In genomic region chr11:77981609-77982440, GRCm38 (mm10) we compare ENCODE assay signal across 8 mouse cellular contexts. TPM values are rescaled to one million over a fixed set of nuclear protein-coding genes. Genes with fewer than 3 reads are reported as not detected.
DNase-seq lines count a peak whose midpoint lies in the region; ATAC-seq and TF ChIP-seq lines count a peak whose summit lies in the region.

No protein-coding gene starts in this region.

- dilution Hi-C loops in CH12.LX (cut with MboI; ENCODE audit: extremely low pct_ligation_motif_present, extremely low pct_unique_long_range_greater_than_20kb, low sequenced_read_pairs), result no loop called here

- no peak for TF ChIP-seq EP300 in CH12.LX (IDR thresholded peaks at IDR 0.05; ENCODE audit: low read length)
- peak; percentile 39; the same call in 1 of the 2 replicates for TF ChIP-seq EP300 in liver, embryonic 14.5 days (IDR thresholded peaks at IDR 0.05; ENCODE audit: low read depth)
- TF ChIP-seq EP300 in stomach, postnatal 0 days (optimal IDR thresholded peaks at IDR 0.05), result peak; percentile 81

- H3K4me2 ChIP-seq in CH12.LX (ENCODE audit: insufficient read depth, low read depth, poor library complexity, severe bottlenecking), result peak overlapping the region; percentile 95
- peak overlapping the region; percentile 73 for H3K4me2 ChIP-seq in heart, embryonic 15.5 days
- H3K4me2 ChIP-seq in liver, embryonic 14.5 days (ENCODE audit: low read depth), result peak overlapping the region; percentile 75
- peak overlapping the region; percentile 63 for H3K4me2 ChIP-seq in neural tube, embryonic 11.5 days (ENCODE audit: low read depth)
- peak overlapping the region; percentile 54 for H3K4me2 ChIP-seq in stomach, postnatal 0 days (replicated peaks; ENCODE audit: low read depth)

- peaks cover 42% of the 10 kb centered on the region for H3K79me2 ChIP-seq in CH12.LX (replicated peaks; ENCODE audit: control insufficient read depth, extremely low read depth, insufficient read depth, poor library complexity, severe bottlenecking)

- ATAC-seq in heart, embryonic 15.5 days (replicated peaks; ENCODE audit: insufficient number of reproducible peaks, insufficient read depth, low FRiP score, low read depth), result peak; percentile 84
- peak; percentile 79 for ATAC-seq in liver, embryonic 14.5 days (ENCODE audit: insufficient read depth)
- ATAC-seq in neural tube, embryonic 11.5 days (ENCODE audit: insufficient read depth, low FRiP score, low TSS enrichment), result peak; percentile 86
- peak; percentile 90 for ATAC-seq in stomach, postnatal 0 days (ENCODE audit: low FRiP score, low TSS enrichment)

- DNase-seq in CH12.LX (ENCODE audit: extremely low read depth), result peak; percentile 100
- DNase-seq in c-Kit-positive CD71-negative TER-119-negative erythroid progenitor cells, embryonic 14.5 days (ENCODE audit: low read depth), result peak; percentile 97
- DNase-seq in forebrain, embryonic 10.5 days (ENCODE audit: extremely low spot score, low spot score), result peak; percentile 94
- peak; percentile 96 to 99 for DNase-seq in kidney, postnatal 25 days
- DNase-seq in liver, embryonic 14.5 days (ENCODE audit: low read depth in 3 of 3, low spot score in 3 of 3), result peak; percentile 99
- DNase-seq in neural tube, embryonic 11.5 days (ENCODE audit: low spot score), result peak; percentile 94
- DNase-seq in stomach, postnatal 0 days (ENCODE audit: low spot score), result peak; percentile 94

- peak overlapping the region; percentile 90 for H3K9ac ChIP-seq in CH12.LX (ENCODE audit: insufficient read depth, low read depth)
- H3K9ac ChIP-seq in heart, embryonic 15.5 days, result peak overlapping the region; percentile 52
- peak overlapping the region; percentile 60 for H3K9ac ChIP-seq in liver, embryonic 14.5 days (replicated peaks)
- peak overlapping the region; percentile 49 for H3K9ac ChIP-seq in neural tube, embryonic 11.5 days (ENCODE audit: low read length)
- H3K9ac ChIP-seq in stomach, postnatal 0 days (ENCODE audit: low read length), result peak overlapping the region; percentile 54

- H3K36me3 ChIP-seq in CH12.LX (replicated peaks in 1 of 2; ENCODE audit: control insufficient read depth in 1 of 2, insufficient read depth in 1 of 2, low read length in 1 of 2), result peaks cover 4 to 19% of the 10 kb centered on the region in 2 experiments
- peaks cover 18% of the 10 kb centered on the region for H3K36me3 ChIP-seq in forebrain, embryonic 10.5 days (replicated peaks)
- 0 out of 2 replicates have a peak, but pooled peaks cover 7% of the 10 kb centered on the region for H3K36me3 ChIP-seq in heart, embryonic 15.5 days
- H3K36me3 ChIP-seq in liver, embryonic 14.5 days (replicated peaks; ENCODE audit: control insufficient read depth, insufficient read depth, low read depth), result peaks cover 7% of the 10 kb centered on the region
- no peaks in the 10 kb centered on the region for H3K36me3 ChIP-seq in neural tube, embryonic 11.5 days (ENCODE audit: control insufficient read depth, insufficient read depth, low read length)
- no peaks in the 10 kb centered on the region for H3K36me3 ChIP-seq in stomach, postnatal 0 days (ENCODE audit: control insufficient read depth, insufficient read depth, low read length)

- TF ChIP-seq RAD21 in CH12.LX (IDR thresholded peaks at IDR 0.05; ENCODE audit: low read depth, low read length), result no peak

- peak overlapping the region; percentile 93 for H3K27ac ChIP-seq in CH12.LX (ENCODE audit: insufficient read depth, low read depth)
- peak overlapping the region; percentile 97 for H3K27ac ChIP-seq in forebrain, embryonic 10.5 days
- peak overlapping the region; percentile 99 for H3K27ac ChIP-seq in heart, embryonic 15.5 days
- H3K27ac ChIP-seq in liver, embryonic 14.5 days, result peak overlapping the region; percentile 88
- peak overlapping the region; percentile 89 for H3K27ac ChIP-seq in neural tube, embryonic 11.5 days (ENCODE audit: low read depth, low read length)
- peak overlapping the region; percentile 97 for H3K27ac ChIP-seq in stomach, postnatal 0 days (replicated peaks)

- under 1% methylated on average over 29 of the region's 29 CpGs for WGBS in forebrain, embryonic 10.5 days
- under 1% methylated on average over 29 of the region's 29 CpGs for WGBS in heart, embryonic 15.5 days
- WGBS in liver, embryonic 14.5 days (ENCODE audit: insufficient replicate concordance), result under 1% methylated on average over 29 of the region's 29 CpGs
- WGBS in neural tube, embryonic 11.5 days, result 0% methylated on average over 29 of the region's 29 CpGs
- under 1% methylated on average over 29 of the region's 29 CpGs for WGBS in stomach, postnatal 0 days

- in situ Hi-C loops in CH12.LX (cut with MboI; ENCODE audit: low pct_ligation_motif_present, low pct_unique_long_range_greater_than_20kb, low sequenced_read_pairs), result no loop called here

- H3K9me3 ChIP-seq in CH12.LX (replicated peaks; ENCODE audit: low read length), result no peaks in the 10 kb centered on the region
- no peaks in the 10 kb centered on the region for H3K9me3 ChIP-seq in forebrain, embryonic 10.5 days
- no peaks in the 10 kb centered on the region for H3K9me3 ChIP-seq in heart, embryonic 15.5 days (replicated peaks)
- H3K9me3 ChIP-seq in liver, embryonic 14.5 days (ENCODE audit: control insufficient read depth, low read length), result no peaks in the 10 kb centered on the region
- no peaks in the 10 kb centered on the region for H3K9me3 ChIP-seq in neural tube, embryonic 11.5 days (ENCODE audit: control insufficient read depth, low read length)
- H3K9me3 ChIP-seq in stomach, postnatal 0 days (ENCODE audit: control insufficient read depth, low read length), result no peaks in the 10 kb centered on the region

- TF ChIP-seq CTCF in CH12.LX (conservative IDR thresholded peaks at IDR 0.05 in 1 of 2, IDR thresholded peaks at IDR 0.05 in 1 of 2; ENCODE audit: low read depth in 2 of 2, low read length in 2 of 2), result no peak
- no peak for TF ChIP-seq CTCF in liver, embryonic 14.5 days (IDR thresholded peaks at IDR 0.05; ENCODE audit: low read depth)
- TF ChIP-seq CTCF in stomach, postnatal 0 days (IDR thresholded peaks at IDR 0.05; ENCODE audit: low read depth), result 0 out of 2 replicates have a peak, but pooled peaks have one; percentile 1

- peak overlapping the region; percentile 70 to 88 (median 71) for H3K4me3 ChIP-seq in CH12.LX (replicated peaks in 1 of 3; ENCODE audit: low read depth in 2 of 3, low read length in 2 of 3, poor library complexity in 1 of 3)
- peak overlapping the region; percentile 100 for H3K4me3 ChIP-seq in forebrain, embryonic 10.5 days
- H3K4me3 ChIP-seq in heart, embryonic 15.5 days, result peak overlapping the region; percentile 100
- H3K4me3 ChIP-seq in liver, embryonic 14.5 days (ENCODE audit: insufficient read depth in 1 of 2, low read depth in 2 of 2, low read length in 2 of 2), result peak overlapping the region; percentile 87 to 92
- peak overlapping the region; percentile 100 for H3K4me3 ChIP-seq in neural tube, embryonic 11.5 days (ENCODE audit: low read depth, low read length)
- peak overlapping the region; percentile 73 for H3K4me3 ChIP-seq in stomach, postnatal 0 days (ENCODE audit: low read depth, low read length)

- TF ChIP-seq POLR2A in CH12.LX (IDR thresholded peaks at IDR 0.05; ENCODE audit: low read depth, low read length), result peak; percentile 76; the same call in 1 of the 2 replicates

- peaks cover 5 to 38% of the 10 kb centered on the region in 2 experiments for H3K4me1 ChIP-seq in CH12.LX (ENCODE audit: control insufficient read depth in 1 of 2, insufficient read depth in 2 of 2)
- peaks cover 28% of the 10 kb centered on the region for H3K4me1 ChIP-seq in forebrain, embryonic 10.5 days
- H3K4me1 ChIP-seq in heart, embryonic 15.5 days (replicated peaks), result peaks cover 15% of the 10 kb centered on the region
- H3K4me1 ChIP-seq in liver, embryonic 14.5 days (replicated peaks; ENCODE audit: control insufficient read depth in 2 of 2, insufficient read depth in 2 of 2, low read length in 1 of 2), result peaks cover 10 to 15% of the 10 kb centered on the region in 2 experiments; a peak in 3 of 4 replicates
- peaks cover 8% of the 10 kb centered on the region; the same call in 1 of the 2 replicates for H3K4me1 ChIP-seq in neural tube, embryonic 11.5 days (ENCODE audit: control insufficient read depth, insufficient read depth, low read length)
- no peaks in the 10 kb centered on the region for H3K4me1 ChIP-seq in stomach, postnatal 0 days (replicated peaks; ENCODE audit: control insufficient read depth, insufficient read depth)

- peaks cover 18% of the 10 kb centered on the region for H3K27me3 ChIP-seq in CH12.LX (replicated peaks)
- peaks cover 15% of the 10 kb centered on the region; the same call in 1 of the 2 replicates for H3K27me3 ChIP-seq in forebrain, embryonic 10.5 days (ENCODE audit: poor library complexity, severe bottlenecking)
- peaks cover 21% of the 10 kb centered on the region for H3K27me3 ChIP-seq in heart, embryonic 15.5 days
- H3K27me3 ChIP-seq in liver, embryonic 14.5 days (ENCODE audit: control insufficient read depth, insufficient read depth, low read length), result no peaks in the 10 kb centered on the region; the same call in 1 of the 2 replicates
- no peaks in the 10 kb centered on the region for H3K27me3 ChIP-seq in neural tube, embryonic 11.5 days (ENCODE audit: control insufficient read depth, insufficient read depth, low read length)
- H3K27me3 ChIP-seq in stomach, postnatal 0 days (ENCODE audit: control insufficient read depth, insufficient read depth, low read length), result no peaks in the 10 kb centered on the region

RNA-seq across cellular contexts. Expression of gene Phf12, which starts 0.7 kb away (rescaled TPM):
- total RNA-seq in CH12.LX (2012; rRNA removed), result 28.4 and 30.5 TPM in 2 replicates
- 10.7 and 12.2 TPM in 2 replicates for total RNA-seq in CH12.LX (2014; rRNA removed)
- polyA plus RNA-seq in CH12.LX (2012; ENCODE audit: insufficient read length, low read depth), result 59.7 and 61.8 TPM in 2 replicates
- polyA plus RNA-seq in forebrain, embryonic 10.5 days (2016; fragmentation: Nextera tagmentation; extraction: Ambion mirVana), result 17.0 and 20.7 TPM in 2 replicates
- polyA plus RNA-seq in heart, embryonic 15.5 days (2015; fragmentation: Nextera tagmentation; extraction: Ambion mirVana), result 9.6 and 12.8 TPM in 2 replicates
- polyA plus RNA-seq in liver, embryonic 14.5 days (2012; rRNA removed), result 19.0 and 19.2 TPM in 2 replicates
- polyA plus RNA-seq in liver, embryonic 14.5 days (2014; fragmentation: Nextera tagmentation; extraction: Ambion mirVana), result 4.3 and 5.7 TPM in 2 replicates
- polyA plus RNA-seq in neural tube, embryonic 11.5 days (2014; fragmentation: Nextera tagmentation; extraction: Ambion mirVana), result 17.8 and 19.6 TPM in 2 replicates
- 5.3 and 6.9 TPM in 2 replicates for polyA plus RNA-seq in stomach, postnatal 0 days (2015; fragmentation: Nextera tagmentation; extraction: Ambion mirVana)

RNA-seq across cellular contexts. Expression of gene Dhrs13, which starts 50.3 kb away (rescaled TPM):
- total RNA-seq in CH12.LX (2012; rRNA removed), result 37.7 and 39.0 TPM in 2 replicates
- total RNA-seq in CH12.LX (2014; rRNA removed), result 33.6 and 33.7 TPM in 2 replicates
- polyA plus RNA-seq in CH12.LX (2012; ENCODE audit: insufficient read length, low read depth), result 20.9 and 21.6 TPM in 2 replicates
- 14.4 and 17.1 TPM in 2 replicates for polyA plus RNA-seq in forebrain, embryonic 10.5 days (2016; fragmentation: Nextera tagmentation; extraction: Ambion mirVana)
- 10.7 and 14.0 TPM in 2 replicates for polyA plus RNA-seq in heart, embryonic 15.5 days (2015; fragmentation: Nextera tagmentation; extraction: Ambion mirVana)
- 8.6 and 9.4 TPM in 2 replicates for polyA plus RNA-seq in liver, embryonic 14.5 days (2012; rRNA removed)
- 17.3 and 17.8 TPM in 2 replicates for polyA plus RNA-seq in liver, embryonic 14.5 days (2014; fragmentation: Nextera tagmentation; extraction: Ambion mirVana)
- 18.4 and 19.4 TPM in 2 replicates for polyA plus RNA-seq in neural tube, embryonic 11.5 days (2014; fragmentation: Nextera tagmentation; extraction: Ambion mirVana)
- 7.3 and 7.9 TPM in 2 replicates for polyA plus RNA-seq in stomach, postnatal 0 days (2015; fragmentation: Nextera tagmentation; extraction: Ambion mirVana)

RNA-seq across cellular contexts. Expression of gene Sez6, which starts 51.2 kb away (rescaled TPM):
- 0.04 TPM in 1 of 2 replicates, not detected in the other for total RNA-seq in CH12.LX (2012; rRNA removed)
- total RNA-seq in CH12.LX (2014; rRNA removed), result not detected in 2 replicates
- 0.45 TPM in 1 of 2 replicates, not detected in the other for polyA plus RNA-seq in CH12.LX (2012; ENCODE audit: insufficient read length, low read depth)
- polyA plus RNA-seq in forebrain, embryonic 10.5 days (2016; fragmentation: Nextera tagmentation; extraction: Ambion mirVana), result 2.8 and 4.3 TPM in 2 replicates
- polyA plus RNA-seq in heart, embryonic 15.5 days (2015; fragmentation: Nextera tagmentation; extraction: Ambion mirVana), result 0.05 and 0.15 TPM in 2 replicates
- polyA plus RNA-seq in liver, embryonic 14.5 days (2012; rRNA removed), result 0.03 and 0.37 TPM in 2 replicates
- polyA plus RNA-seq in liver, embryonic 14.5 days (2014; fragmentation: Nextera tagmentation; extraction: Ambion mirVana), result 0.05 TPM in 1 of 2 replicates, not detected in the other
- polyA plus RNA-seq in neural tube, embryonic 11.5 days (2014; fragmentation: Nextera tagmentation; extraction: Ambion mirVana), result 12.4 and 13.8 TPM in 2 replicates
- polyA plus RNA-seq in stomach, postnatal 0 days (2015; fragmentation: Nextera tagmentation; extraction: Ambion mirVana), result 1.2 and 1.4 TPM in 2 replicates

RNA-seq across cellular contexts. Expression of gene Flot2, which starts 55.9 kb away (rescaled TPM):
- total RNA-seq in CH12.LX (2012; rRNA removed) (10.1 and 14.7 TPM in 2 replicates), CH12.LX (2014; rRNA removed) (4.3 and 5.2 TPM in 2 replicates)
- 13.1 and 13.4 TPM in 2 replicates for polyA plus RNA-seq in CH12.LX (2012; ENCODE audit: insufficient read length, low read depth)
- 72.5 and 72.7 TPM in 2 replicates for polyA plus RNA-seq in forebrain, embryonic 10.5 days (2016; fragmentation: Nextera tagmentation; extraction: Ambion mirVana)
- 85.8 and 100 TPM in 2 replicates for polyA plus RNA-seq in heart, embryonic 15.5 days (2015; fragmentation: Nextera tagmentation; extraction: Ambion mirVana)
- polyA plus RNA-seq in liver, embryonic 14.5 days (2012; rRNA removed), result 17.9 and 18.3 TPM in 2 replicates
- 16.7 and 20.4 TPM in 2 replicates for polyA plus RNA-seq in liver, embryonic 14.5 days (2014; fragmentation: Nextera tagmentation; extraction: Ambion mirVana)
- polyA plus RNA-seq in neural tube, embryonic 11.5 days (2014; fragmentation: Nextera tagmentation; extraction: Ambion mirVana), result 60.8 and 62.9 TPM in 2 replicates
- polyA plus RNA-seq in stomach, postnatal 0 days (2015; fragmentation: Nextera tagmentation; extraction: Ambion mirVana), result 30.9 and 31.5 TPM in 2 replicates

Comparison
In these comparisons a context has a peak if more than half of its experiments do, and no peak if none do; other contexts are left out.
1. Peak in every context shown above with its lines: DNase-seq, ATAC-seq, H3K4me3 ChIP-seq and H3K27ac ChIP-seq.